Mouse (Mus musculus) erythroid progenitor cell, adult 5-6 weeks (primary cell): ENCODE data around the gene Dapk1. TPM values are rescaled to one million over a fixed set of nuclear protein-coding genes. Genes with fewer than 3 reads are reported as not detected.

Experiments
- ATAC-seq: replicated peaks from 2 replicates; pipeline ENCODE4 v1.8.0; 2016; ENCODE audit warnings: moderate number of reproducible peaks, mild to moderate bottlenecking, moderate TSS enrichment, inconsistent platforms; ENCODE audit not compliant: poor library complexity, low FRiP score, severe bottlenecking
- total RNA-seq, 2 experiments: library from RNA; stranded (forward) in 1 of 2; stranded (reverse) in 1 of 2; fragments of 150-400 nt in 1 of 2; fragments of 186-747, 209-891 nt in 1 of 2; gene quantifications; 2 replicates each; pipeline versions ENCODE4 v1.2.3 to v1.2.4; 2015 to 2017; ENCODE audit warnings: low replicate concordance in 2 of 2

Dapk1 gene
- total RNA-seq, 2 experiments from 2014 or later = 0.23 to 1.3 TPM

- ATAC-seq = no peak
Observed at GRCm38 (mm10) chr13:60686024-60686663, 84.4 kb downstream of the Dapk1 start.

GRCm38 (mm10) chr13:60686967-60687366, 85.2 kb downstream of the Dapk1 start:
- ATAC-seq = no peak

GRCm38 (mm10) chr13:60687462-60687861, 85.7 kb downstream of the Dapk1 start:
- ATAC-seq = no peak

DNA sequence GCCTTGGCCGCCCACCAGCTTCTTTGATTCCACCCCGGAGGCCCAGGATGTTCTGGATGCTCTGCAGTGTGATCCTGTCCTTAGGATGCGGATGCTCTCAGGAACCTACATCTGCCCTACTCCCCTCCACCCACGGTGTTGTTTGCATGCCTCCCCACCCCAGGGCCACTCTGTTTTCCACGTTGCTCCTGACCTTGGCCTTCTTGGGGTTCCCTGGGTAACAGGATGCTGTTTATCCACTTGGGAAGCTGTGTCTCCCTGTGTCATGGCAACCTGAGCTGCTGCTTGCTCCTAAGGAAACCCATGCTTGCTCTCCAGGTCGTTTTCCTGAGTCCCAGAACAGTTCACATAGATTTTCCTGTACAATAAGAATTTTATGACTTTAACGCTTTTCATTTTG, 86.1 kb downstream of the Dapk1 start:
- no peak for ATAC-seq

DNA sequence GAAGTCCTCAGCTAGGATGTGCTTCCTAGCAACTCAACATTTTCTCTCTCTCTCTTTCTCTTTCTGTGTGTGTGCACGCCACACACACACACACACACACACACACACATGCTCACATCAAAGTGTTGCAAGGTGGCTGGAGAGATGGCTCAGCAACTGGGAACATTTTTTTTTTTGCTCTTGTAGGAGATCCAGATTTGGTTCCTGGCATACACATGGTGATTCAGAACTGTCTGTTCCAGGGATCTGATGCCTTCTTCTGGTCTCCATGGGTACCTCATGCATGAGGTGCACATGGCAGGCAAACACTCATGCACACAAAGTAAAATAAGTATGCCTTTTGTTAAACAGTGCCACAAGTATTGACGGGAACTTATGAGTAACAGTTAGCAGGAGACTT, 89.2 kb downstream of the Dapk1 start:
- ATAC-seq = no peak

DNA sequence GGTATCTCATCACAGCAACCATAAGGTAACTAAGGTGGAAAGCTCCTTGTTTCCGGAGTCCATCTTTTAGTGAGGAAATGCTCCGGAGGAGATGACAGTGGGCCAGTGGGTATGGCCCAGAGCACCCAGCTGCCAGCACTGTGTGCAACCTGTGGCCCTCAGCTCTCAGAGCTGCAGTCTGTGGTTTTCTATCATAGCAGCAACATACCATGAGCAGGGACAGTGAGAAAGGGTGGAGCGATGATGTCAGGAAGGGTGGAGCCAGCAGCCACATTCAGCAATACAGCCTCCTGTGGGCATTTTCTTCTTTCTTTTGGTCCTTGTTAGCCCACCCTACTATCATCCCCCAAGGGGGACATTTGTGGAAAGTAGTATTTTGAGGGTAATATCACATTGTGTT, 90.2 kb downstream of the Dapk1 start:
- no peak for ATAC-seq

GRCm38 (mm10) chr13:60695186-60695980, 93.6 kb downstream of the Dapk1 start:
- no peak for ATAC-seq

- ATAC-seq = no peak
Observed at GRCm38 (mm10) chr13:60696323-60696722, 94.6 kb downstream of the Dapk1 start.

- no peak for ATAC-seq
Observed at GRCm38 (mm10) chr13:60696741-60697140, 95.0 kb downstream of the Dapk1 start.

- no peak for ATAC-seq
Observed at GRCm38 (mm10) chr13:60698021-60698420, 96.3 kb downstream of the Dapk1 start.

DNA sequence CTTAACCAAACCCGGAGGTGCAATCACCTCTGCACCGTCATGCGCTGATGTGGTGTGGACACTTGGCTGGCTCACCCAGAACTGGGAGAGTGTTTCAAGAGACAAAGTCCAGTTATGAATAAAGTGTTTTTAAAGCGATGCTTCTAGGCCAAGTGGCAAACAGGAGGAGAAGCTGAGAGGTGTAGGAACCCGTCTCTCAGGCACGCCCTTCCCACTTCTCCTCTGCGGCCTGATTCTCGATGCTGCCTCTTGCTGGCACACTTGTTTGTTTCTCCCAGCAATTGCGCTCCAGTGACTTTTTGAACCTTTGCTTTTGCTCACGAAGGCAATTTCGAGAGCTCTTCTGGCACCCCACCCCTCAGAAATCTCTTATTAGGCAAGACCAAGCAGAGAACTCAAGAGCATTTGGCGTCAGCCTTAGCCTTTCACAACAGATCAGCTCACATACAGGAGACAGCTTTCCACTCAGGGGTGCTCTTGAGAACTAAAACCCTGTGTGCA, 100.0 kb downstream of the Dapk1 start:
- no peak for ATAC-seq

DNA sequence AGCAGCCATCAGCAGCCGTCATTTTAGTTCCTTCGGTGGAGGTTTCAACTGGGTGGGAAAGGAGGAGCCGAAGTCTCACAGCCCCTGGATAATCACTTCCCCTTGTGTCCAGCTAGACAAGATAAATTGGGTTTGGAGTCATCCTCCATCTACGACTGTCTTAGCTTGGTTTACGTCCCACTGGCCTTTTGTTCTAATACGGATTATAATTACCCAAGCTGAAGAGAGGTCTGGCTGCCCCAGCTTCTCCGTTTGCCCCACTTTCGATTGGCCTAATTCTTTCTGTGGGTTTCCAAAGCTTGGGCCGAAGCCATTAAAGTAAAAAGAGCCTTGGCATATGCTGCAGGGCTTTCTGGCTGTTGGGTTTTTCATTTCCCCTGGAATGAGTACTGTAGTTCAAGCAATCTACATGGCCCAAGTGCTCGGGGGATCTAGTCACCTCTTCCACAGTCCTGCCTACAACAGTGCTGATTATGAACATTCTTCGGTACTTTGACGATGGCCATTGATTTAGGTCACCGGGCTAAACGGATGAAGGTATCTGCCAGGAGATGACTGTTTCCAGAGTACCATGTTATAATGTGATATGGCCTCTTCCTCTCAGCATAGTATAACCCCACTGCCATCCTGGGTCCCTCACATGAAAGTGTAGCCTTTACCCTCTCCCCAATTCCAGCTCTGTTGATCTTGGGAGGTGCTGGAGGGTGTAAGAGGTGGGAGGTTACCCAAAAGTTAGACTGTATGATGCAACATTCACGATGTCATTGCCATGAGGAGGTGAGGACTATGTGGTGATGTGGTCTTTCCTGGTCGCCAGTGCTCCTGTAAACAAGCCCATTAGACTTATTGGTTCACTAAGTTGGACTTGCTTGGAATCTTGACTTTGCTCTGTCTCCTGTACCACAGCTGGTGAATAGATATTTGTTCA, 106.1 kb downstream of the Dapk1 start:
- no peak for ATAC-seq

- ATAC-seq = no peak
Observed at GRCm38 (mm10) chr13:60709136-60709535, 107.4 kb downstream of the Dapk1 start.

- ATAC-seq = no peak
Observed at GRCm38 (mm10) chr13:60710963-60711362, 109.2 kb downstream of the Dapk1 start.

GRCm38 (mm10) chr13:60713537-60713936, 111.8 kb downstream of the Dapk1 start:
- ATAC-seq = no peak

- no peak for ATAC-seq
Observed at GRCm38 (mm10) chr13:60716107-60716506, 114.4 kb downstream of the Dapk1 start.

DNA sequence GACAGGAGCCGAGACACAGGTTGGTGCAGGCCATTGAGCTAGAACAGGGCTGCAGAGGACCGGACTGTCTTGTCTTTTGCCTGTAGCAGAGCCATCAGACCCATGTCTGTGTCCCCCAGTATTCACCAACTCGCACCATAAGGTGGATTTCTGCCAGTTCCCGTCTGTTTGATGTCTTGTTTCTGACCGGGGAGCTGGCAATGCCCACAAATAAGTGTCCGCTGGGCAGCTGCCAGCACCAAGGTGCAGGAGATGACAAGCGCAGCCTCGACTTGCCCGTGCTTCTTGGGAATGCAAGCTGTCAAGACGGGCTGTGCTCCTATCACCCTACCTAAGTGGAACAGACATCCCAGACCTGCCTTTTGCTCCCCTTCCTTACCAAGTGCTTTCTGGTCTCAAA, 115.7 kb downstream of the Dapk1 start:
- ATAC-seq = no peak

DNA sequence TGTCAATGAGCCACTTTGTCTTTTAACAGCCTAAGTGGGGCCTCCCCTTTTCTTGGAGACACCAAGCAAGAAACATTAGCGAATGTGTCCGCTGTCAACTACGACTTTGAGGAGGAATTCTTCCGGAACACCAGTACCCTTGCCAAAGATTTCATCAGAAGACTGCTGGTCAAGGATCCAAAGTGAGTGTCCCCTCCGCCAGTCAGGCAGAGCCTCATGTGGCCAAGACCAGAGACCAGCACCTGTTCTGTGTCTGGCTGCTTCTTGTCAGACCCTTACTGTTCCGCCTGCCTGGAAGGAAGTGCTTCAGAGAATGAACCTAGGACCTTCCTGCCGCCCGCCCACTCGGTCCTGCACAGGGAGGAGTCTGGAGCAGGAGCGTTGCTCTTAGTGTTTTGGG, 117.8 kb downstream of the Dapk1 start:
- ATAC-seq = no peak

GRCm38 (mm10) chr13:60722763-60723162, 121.0 kb downstream of the Dapk1 start:
- no peak for ATAC-seq
